Mouse (Mus musculus) bone marrow macrophage, adult 2 months (primary cell): ENCODE results near the gene Lzts3. TPM values are rescaled to one million over a fixed set of nuclear protein-coding genes. Genes with fewer than 3 reads are reported as not detected.

Experiments used
- H3K27ac ChIP-seq: 2 replicates; pipeline ENCODE4 v1.5.1; 2012; ENCODE audit warnings: low read depth, low read length; ENCODE audit not compliant: insufficient read depth
- H3K4me1 ChIP-seq: 2 replicates; pipeline ENCODE4 v1.6.1; 2012; ENCODE audit warnings: low read length; ENCODE audit not compliant: control insufficient read depth, insufficient read depth
- H3K4me3 ChIP-seq: 2 replicates; pipeline ENCODE4 v1.5.1; 2012; ENCODE audit warnings: mild to moderate bottlenecking, low read length, moderate library complexity; ENCODE audit not compliant: insufficient read depth
- CTCF ChIP-seq: IDR thresholded peaks from 2 replicates; pipeline ENCODE4 v1.5.1; 2012; ENCODE audit warnings: low read depth, mild to moderate bottlenecking, low read length, moderate library complexity
- POLR2A ChIP-seq: IDR thresholded peaks from 2 replicates; pipeline ENCODE4 v1.6.1; 2012; ENCODE audit warnings: mild to moderate bottlenecking, low read depth, low read length, borderline replicate concordance
- polyA plus RNA-seq: library from polyadenylated mRNA; stranded (reverse); fragments of >200 nt; gene quantifications from 2 replicates; pipeline ENCODE4 v1.2.4, GENCODE M21; 2012; ENCODE audit not compliant: missing spikeins, insufficient read depth, insufficient read length

Gene Lzts3
- polyA plus RNA-seq, 1 experiment, result 3.3 TPM

DNA sequence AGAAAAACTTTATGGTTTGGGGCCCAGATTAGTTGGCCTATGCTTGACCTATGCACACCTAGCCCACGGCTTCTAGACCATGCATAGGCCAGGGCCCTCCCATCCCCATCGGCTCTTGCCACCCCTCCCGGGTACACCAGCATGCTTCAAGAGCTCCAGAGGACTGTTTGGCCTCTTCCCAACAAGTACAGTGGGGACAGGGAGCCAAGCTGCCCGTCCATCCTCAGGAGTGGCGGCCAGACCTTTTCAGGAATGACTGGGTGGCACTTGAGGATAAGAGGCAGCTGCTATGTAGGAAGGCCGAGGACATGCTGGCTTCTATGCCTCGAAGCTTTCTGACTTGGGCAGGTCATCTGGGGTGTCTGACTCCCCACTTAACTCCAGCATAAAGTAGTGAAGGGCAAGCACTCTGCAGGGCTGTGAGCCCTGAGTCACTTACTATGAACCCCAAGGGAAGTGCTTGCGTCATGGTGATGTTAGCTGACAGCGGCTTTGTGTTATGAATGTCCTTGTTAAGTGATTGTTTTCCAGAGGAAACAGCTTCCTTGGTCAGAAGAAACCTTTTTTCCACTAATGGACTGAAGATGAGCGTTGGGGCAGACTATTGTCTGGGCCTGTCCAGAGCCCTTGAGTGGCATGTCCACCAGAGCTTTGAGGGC lies 58.6 kb downstream of the Lzts3 start:
- no peak overlapping the region for H3K4me3 ChIP-seq
- TF ChIP-seq CTCF, result no peak
- no peak for TF ChIP-seq POLR2A
- no peak overlapping the region for H3K27ac ChIP-seq
- H3K4me1 ChIP-seq, result peaks cover 9% of the 10 kb centered on the region

Other genes with a start within 250 kb of the Lzts3 start
- 0.33 TPM in 1 of 2 replicates, not detected in the other for gene Cpxm1, start 245.2 kb downstream of the Lzts3 start, polyA plus RNA-seq
- not detected in 2 replicates for gene Gm28372, start 237.6 kb downstream of the Lzts3 start, polyA plus RNA-seq
- not detected in 2 replicates for gene 1700020A23Rik, start 237.5 kb downstream of the Lzts3 start, polyA plus RNA-seq
- gene Tmem239, start 236.3 kb downstream of the Lzts3 start, polyA plus RNA-seq, result not detected in 2 replicates
- 121 and 124 TPM in 2 replicates for gene Vps16, start 218.5 kb downstream of the Lzts3 start, polyA plus RNA-seq
- 14.1 and 15.7 TPM in 2 replicates for gene Pced1a, start 218.1 kb downstream of the Lzts3 start, polyA plus RNA-seq
- 195 and 229 TPM in 2 replicates for gene Ptpra, start 192.5 kb downstream of the Lzts3 start, polyA plus RNA-seq
- gene Mrps26, start 79.1 kb downstream of the Lzts3 start, polyA plus RNA-seq, result 28.3 and 30.0 TPM in 2 replicates
- gene Oxt, start 66.6 kb downstream of the Lzts3 start, polyA plus RNA-seq, result not detected in 2 replicates
- not detected in 2 replicates for gene Avp, start 60.2 kb downstream of the Lzts3 start, polyA plus RNA-seq
- gene Fastkd5, start 12.8 kb downstream of the Lzts3 start, polyA plus RNA-seq, result 4.4 and 6.1 TPM in 2 replicates
- 5.0 and 6.1 TPM in 2 replicates for gene Ubox5, start 12.8 kb downstream of the Lzts3 start, polyA plus RNA-seq
- 115 and 134 TPM in 2 replicates for gene Ddrgk1, start 21.9 kb upstream of the Lzts3 start, polyA plus RNA-seq
- 22.7 and 23.7 TPM in 2 replicates for gene Itpa, start 24.8 kb upstream of the Lzts3 start, polyA plus RNA-seq
- gene Slc4a11, start 54.7 kb upstream of the Lzts3 start, polyA plus RNA-seq, result 0.34 and 0.65 TPM in 2 replicates